Mouse (Mus musculus) right cerebral cortex, postnatal 36 days (tissue): ENCODE data around the gene Olfr92.

ENCODE experiments used
- DNase-seq, 2 experiments: peaks; one replicate each; pipeline ENCODE4 v3.0.0; 2022; ENCODE audit warnings: low spot score in 2 of 2, mixed read lengths in 1 of 2

Olfr92 gene

DNA sequence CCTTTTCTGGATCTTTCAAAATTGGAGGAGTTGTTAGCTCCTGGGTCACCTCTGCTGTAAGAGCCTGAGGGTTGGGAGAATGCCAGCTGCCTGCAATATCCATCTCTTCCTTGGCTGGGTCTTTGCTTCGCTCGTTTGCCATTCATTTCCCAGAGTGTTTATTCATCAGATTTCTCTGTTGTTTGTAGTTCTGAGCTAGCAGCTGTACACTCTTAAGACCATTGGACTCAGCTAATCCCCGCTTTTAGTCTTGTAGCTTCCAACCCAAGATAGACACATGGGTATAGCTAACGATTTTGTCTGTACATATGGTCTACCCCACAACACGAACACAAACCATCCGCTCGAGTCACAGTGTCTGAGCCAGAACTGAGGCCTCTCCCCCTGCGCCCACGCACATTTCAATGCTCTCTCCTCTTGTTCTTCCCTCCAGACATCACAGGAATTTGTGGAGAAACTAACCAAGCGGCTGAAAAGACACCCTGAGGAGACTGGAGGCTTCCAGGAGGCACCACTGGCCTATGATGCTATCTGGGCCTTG is 57.7 kb downstream of the Olfr92 start:
- DNase-seq: peak in 1 of 2 experiments; percentile 73

GRCm38 (mm10) chr17:37061435-37061834 is 58.5 kb downstream of the Olfr92 start:
- DNase-seq: no peak
